26 mouse cellular contexts compared by ENCODE assay signal in genomic region chr4:57728611-57729183, GRCm38 (mm10). TPM values are rescaled to one million over a fixed set of nuclear protein-coding genes. Genes with fewer than 3 reads are reported as not detected.
DNase-seq lines count a peak whose midpoint lies in the region; ATAC-seq and TF ChIP-seq lines count a peak whose summit lies in the region.
"Had no signal": no experiment of that assay in that cellular context is flagged by ENCODE, and none has a peak within 500 bp of the region (broad histone marks: within the 10 kb centered on the region; RNA-seq: fewer than 3 reads in every experiment).

No protein-coding gene starts in this region.

- H3K27ac ChIP-seq in layer of hippocampus, adult 2 months, result peak overlapping the region; percentile 77
- H3K27ac ChIP-seq in midbrain, embryonic 14.5 days (replicated peaks; ENCODE audit: low read depth, low read length), result no peak overlapping the region
- H3K27ac ChIP-seq: embryonic facial prominence, embryonic 13.5 days; forebrain, embryonic 10.5 days; forebrain, embryonic 15.5 days; heart, embryonic 10.5 days; heart, embryonic 15.5 days; hindbrain, embryonic 14.5 days; liver, embryonic 12.5 days; midbrain, embryonic 12.5 days; neural tube, embryonic 13.5 days; stomach, embryonic 15.5 days had no signal

- no peaks in the 10 kb centered on the region for H3K4me1 ChIP-seq in midbrain, embryonic 14.5 days (ENCODE audit: control insufficient read depth, insufficient read depth, low read length)
- H3K4me1 ChIP-seq: embryonic facial prominence, embryonic 13.5 days; forebrain, embryonic 10.5 days; forebrain, embryonic 15.5 days; liver, embryonic 12.5 days; midbrain, embryonic 12.5 days; neural tube, embryonic 13.5 days; stomach, embryonic 15.5 days had no signal

- H3K9me3 ChIP-seq in midbrain, embryonic 14.5 days (ENCODE audit: control insufficient read depth, low read length), result no peaks in the 10 kb centered on the region
- H3K9me3 ChIP-seq: embryonic facial prominence, embryonic 13.5 days; forebrain, embryonic 10.5 days; forebrain, embryonic 15.5 days; heart, embryonic 10.5 days; heart, embryonic 15.5 days; liver, embryonic 12.5 days; megakaryocyte, embryonic 14.5 days; midbrain, embryonic 12.5 days; neural tube, embryonic 13.5 days; stomach, embryonic 15.5 days had no signal

- DNase-seq in kidney, adult 11 months, result peak; percentile 39
- DNase-seq in kidney, postnatal 10 days, result no peak
- DNase-seq in layer of hippocampus, adult 2 months (ENCODE audit: low spot score in 2 of 2), result no peak
- DNase-seq in layer of hippocampus, postnatal 14 days (ENCODE audit: low spot score in 2 of 2), result no peak
- DNase-seq in adrenal gland, postnatal 14 days, result peak; percentile 52
- no peak for DNase-seq in midbrain, embryonic 14.5 days
- DNase-seq: B cell, adult 2 months; cerebellum, adult 18-20 months; cerebellum, postnatal 10 days; gastrocnemius, postnatal 25 days; heart, adult 11 months; lung, adult 18-20 months; lung, postnatal 4 days had no signal

- H3K4me3 ChIP-seq in layer of hippocampus, adult 2 months, result no peak overlapping the region
- no peak overlapping the region for H3K4me3 ChIP-seq in midbrain, embryonic 14.5 days (replicated peaks; ENCODE audit: low read depth, low read length)
- H3K4me3 ChIP-seq: embryonic facial prominence, embryonic 13.5 days; forebrain, embryonic 10.5 days; forebrain, embryonic 15.5 days; heart, embryonic 10.5 days; heart, embryonic 15.5 days; liver, embryonic 12.5 days; megakaryocyte, embryonic 14.5 days; midbrain, embryonic 12.5 days; neural tube, embryonic 13.5 days; stomach, embryonic 15.5 days had no signal

- no peak overlapping the region for H3K4me2 ChIP-seq in midbrain, embryonic 14.5 days (ENCODE audit: low read length)
- H3K4me2 ChIP-seq: embryonic facial prominence, embryonic 13.5 days; forebrain, embryonic 15.5 days; heart, embryonic 15.5 days; hindbrain, embryonic 14.5 days; liver, embryonic 12.5 days; midbrain, embryonic 12.5 days; neural tube, embryonic 13.5 days; stomach, embryonic 15.5 days had no signal

- TF ChIP-seq CTCF in layer of hippocampus, adult 2 months (conservative IDR thresholded peaks at IDR 0.05), result no peak

- no peak overlapping the region for H3K9ac ChIP-seq in midbrain, embryonic 14.5 days (replicated peaks; ENCODE audit: low read length)
- H3K9ac ChIP-seq: embryonic facial prominence, embryonic 13.5 days; forebrain, embryonic 15.5 days; heart, embryonic 15.5 days; hindbrain, embryonic 14.5 days; liver, embryonic 12.5 days; midbrain, embryonic 12.5 days; neural tube, embryonic 13.5 days; stomach, embryonic 15.5 days had no signal

- ATAC-seq in midbrain, embryonic 14.5 days (ENCODE audit: low FRiP score, low TSS enrichment), result no peak
- ATAC-seq: forebrain, embryonic 15.5 days; intestine, postnatal 0 days; liver, embryonic 12.5 days; lung, postnatal 0 days had no signal

- no peaks in the 10 kb centered on the region for H3K27me3 ChIP-seq in midbrain, embryonic 14.5 days (ENCODE audit: control insufficient read depth, insufficient read depth, low read length)
- H3K27me3 ChIP-seq: embryonic facial prominence, embryonic 13.5 days; forebrain, embryonic 15.5 days; heart, embryonic 15.5 days; liver, embryonic 12.5 days; neural tube, embryonic 13.5 days; stomach, embryonic 15.5 days had no signal

- H3K36me3 ChIP-seq in midbrain, embryonic 14.5 days (ENCODE audit: control insufficient read depth, insufficient read depth, low read length), result no peaks in the 10 kb centered on the region
- H3K36me3 ChIP-seq: forebrain, embryonic 10.5 days; forebrain, embryonic 15.5 days; liver, embryonic 12.5 days; midbrain, embryonic 12.5 days; neural tube, embryonic 13.5 days; stomach, embryonic 15.5 days had no signal

- 84% methylated on average over 4 of the region's 4 CpGs for WGBS in midbrain, embryonic 14.5 days

RNA-seq across cellular contexts. Expression of gene Akap2, which starts 11.2 kb away (rescaled TPM):
- total RNA-seq in layer of hippocampus, adult 2 months (2021), result 10 to 100 TPM; 46.8 to 52.0 TPM
- 10 to 100 TPM; 47.1 to 53.1 TPM for total RNA-seq in layer of hippocampus, postnatal 14 days (2021)
- 129 and 137 TPM in 2 replicates for total RNA-seq in adrenal gland, postnatal 14 days (2021)
- 6.6 and 10.6 TPM in 2 replicates for polyA plus RNA-seq in midbrain, embryonic 14.5 days (2014; fragmentation: Nextera tagmentation; extraction: Ambion mirVana)

Comparison
In these comparisons a context has a peak if more than half of its experiments do, and no peak if none do; other contexts are left out.
1. DNase-seq: peak in kidney, adult 11 months (single experiment) and adrenal gland, postnatal 14 days (single experiment); none in kidney, postnatal 10 days (single experiment), layer of hippocampus, adult 2 months (0 of 2), layer of hippocampus, postnatal 14 days (0 of 2) and midbrain, embryonic 14.5 days (single experiment).